Mouse (Mus musculus) adrenal gland, postnatal 36 days (tissue): ENCODE data around the gene Tspan15. TPM values are rescaled to one million over a fixed set of nuclear protein-coding genes. Genes with fewer than 3 reads are reported as not detected.

Experiments used
- DNase-seq, 2 experiments: peaks; one replicate each; pipeline ENCODE4 v3.0.0; 2021; ENCODE audit warnings: mixed read lengths in 1 of 2
- total RNA-seq, 2 experiments: library from RNA; stranded (reverse); gene quantifications; 2 replicates each; pipeline ENCODE4 v1.2.3; 2021

Tspan15 gene
- total RNA-seq, 2 experiments from 2014 or later = 21.1 to 22.7 TPM

GRCm38 (mm10) chr10:62231395-62231732 lies 313 bp upstream of the Tspan15 start:
- DNase-seq = no peak

- DNase-seq = peak in 1 of 2 experiments; percentile 45
Measured at GRCm38 (mm10) chr10:62228126-62228525, 2.9 kb downstream of the Tspan15 start.

GRCm38 (mm10) chr10:62225839-62226238 lies 5.2 kb downstream of the Tspan15 start:
- DNase-seq = no peak

- peak; percentile 41 to 60 for DNase-seq
Measured at GRCm38 (mm10) chr10:62224231-62224630, 6.8 kb downstream of the Tspan15 start.

GRCm38 (mm10) chr10:62222777-62223176 lies 8.3 kb downstream of the Tspan15 start:
- DNase-seq = no peak

- DNase-seq = no peak
Measured at GRCm38 (mm10) chr10:62221647-62222046, 9.4 kb downstream of the Tspan15 start.

GRCm38 (mm10) chr10:62220732-62221514 lies 10.1 kb downstream of the Tspan15 start:
- no peak for DNase-seq

GRCm38 (mm10) chr10:62218789-62219172 lies 12.3 kb downstream of the Tspan15 start:
- no peak for DNase-seq

- DNase-seq = no peak
Measured at GRCm38 (mm10) chr10:62218044-62218788, 12.8 kb downstream of the Tspan15 start.

GRCm38 (mm10) chr10:62217196-62217595 lies 13.9 kb downstream of the Tspan15 start:
- peak; percentile 44 to 50 for DNase-seq

GRCm38 (mm10) chr10:62216595-62216994 lies 14.5 kb downstream of the Tspan15 start:
- peak; percentile 39 to 42 for DNase-seq

- no peak for DNase-seq
Measured at GRCm38 (mm10) chr10:62215633-62216032, 15.4 kb downstream of the Tspan15 start.

- no peak for DNase-seq
Measured at GRCm38 (mm10) chr10:62215169-62215616, 15.9 kb downstream of the Tspan15 start.

GRCm38 (mm10) chr10:62211310-62211709 lies 19.7 kb downstream of the Tspan15 start:
- peak; percentile 56 to 60 for DNase-seq

GRCm38 (mm10) chr10:62208241-62208896 lies 22.7 kb downstream of the Tspan15 start:
- peak in 1 of 2 experiments; percentile 44 for DNase-seq

- peak; percentile 42 to 52 for DNase-seq
Measured at GRCm38 (mm10) chr10:62202574-62202973, 28.5 kb downstream of the Tspan15 start.

- DNase-seq = no peak
Measured at GRCm38 (mm10) chr10:62198891-62199290, 32.2 kb downstream of the Tspan15 start.

GRCm38 (mm10) chr10:62197403-62197802 lies 33.6 kb downstream of the Tspan15 start:
- no peak for DNase-seq

GRCm38 (mm10) chr10:62195376-62195775 lies 35.7 kb downstream of the Tspan15 start:
- peak in 1 of 2 experiments; percentile 44 for DNase-seq

GRCm38 (mm10) chr10:62194946-62195345 lies 36.1 kb downstream of the Tspan15 start:
- DNase-seq = no peak

GRCm38 (mm10) chr10:62194461-62194860 lies 36.6 kb downstream of the Tspan15 start:
- DNase-seq = no peak

GRCm38 (mm10) chr10:62194043-62194442 lies 37.0 kb downstream of the Tspan15 start:
- DNase-seq = no peak

- DNase-seq = peak; percentile 82 to 90
Measured at GRCm38 (mm10) chr10:62192701-62193157, 38.3 kb downstream of the Tspan15 start.
